Mouse (Mus musculus) heart, adult 2 months (tissue): Measurements from ENCODE around the gene Tirap. TPM values are rescaled to one million over a fixed set of nuclear protein-coding genes. Genes with fewer than 3 reads are reported as not detected.

Experiments
- DNase-seq, 2 experiments: peaks; one replicate each; pipeline ENCODE4 v3.0.0; 2021
- H3K27ac ChIP-seq: fragments of 200-600 bp; 2 replicates; pipeline ENCODE4 v1.8.1; 2022
- H3K27me3 ChIP-seq: fragments of 200-500 bp; 2 replicates; pipeline ENCODE4 v1.6.1; 2012; ENCODE audit warnings: mild to moderate bottlenecking, low read length, inconsistent platforms, mixed read lengths; ENCODE audit not compliant: control insufficient read depth, insufficient read depth
- H3K36me3 ChIP-seq: fragments of 200-500 bp; 2 replicates; pipeline ENCODE4 v1.6.1; 2012; ENCODE audit warnings: low read length, inconsistent platforms; ENCODE audit not compliant: control insufficient read depth, insufficient read depth
- H3K4me1 ChIP-seq: fragments of 200-500 bp; 2 replicates; pipeline ENCODE4 v1.6.1; 2011; ENCODE audit warnings: low read length; ENCODE audit not compliant: control insufficient read depth, insufficient read depth
- H3K4me3 ChIP-seq: fragments of 200-600 bp; 2 replicates; pipeline ENCODE4 v1.8.1; 2022
- H3K79me2 ChIP-seq: fragments of 200-500 bp; replicated peaks from 2 replicates; pipeline ENCODE4 v1.6.1; 2012; ENCODE audit warnings: mild to moderate bottlenecking, inconsistent platforms, low read length, moderate library complexity, mixed read lengths; ENCODE audit not compliant: control insufficient read depth, insufficient read depth
- H3K9ac ChIP-seq: fragments of 200-500 bp; 2 replicates; pipeline ENCODE4 v1.6.1; 2012; ENCODE audit warnings: low read depth, mild to moderate bottlenecking, control low read depth, inconsistent platforms, low read length, mixed read lengths
- CTCF ChIP-seq: fragments of 200-600 bp; IDR thresholded peaks from 2 replicates; pipeline ENCODE4 v1.8.1; 2022; ENCODE audit warnings: antibody characterized with exemption, mild to moderate bottlenecking, moderate library complexity
- EP300 ChIP-seq: fragments of 200-500 bp; IDR thresholded peaks from 2 replicates; pipeline ENCODE4 v1.6.1; 2011; ENCODE audit warnings: low read depth, low read length, control low read depth; ENCODE audit not compliant: insufficient read depth
- POLR2A ChIP-seq: fragments of 200-500 bp; IDR thresholded peaks from 2 replicates; pipeline ENCODE4 v1.6.1; 2011; ENCODE audit warnings: mild to moderate bottlenecking, low read depth, low read length, control low read depth; ENCODE audit not compliant: insufficient read depth
- WGBS: fragments of 180-500 bp; shearing (Covaris S2); methylation state at CpG from one replicate; pipeline ENCODE4 v1.1.7; 2018; 5-methylcytosine and 5-hydroxymethylcytosine counted together
- intact Hi-C: fragments of 180-260 bp; cut with DNase I; formaldehyde crosslinking; loops from one replicate; pipeline ENCODE4 v1.15.1; 2025
- polyA plus RNA-seq: library from polyadenylated mRNA; depleted of rRNA; stranded (reverse); fragments of >200 nt; gene quantifications from 2 replicates; pipeline ENCODE4 v1.2.3, GENCODE M21; 2012
- total RNA-seq, 2 experiments: library from RNA; stranded (reverse); gene quantifications; 2 replicates each; pipeline ENCODE4 v1.2.3; 2021

Gene Tirap
- total and polyA plus RNA-seq, 3 experiments = 4.9 to 9.5 (median 6.5) TPM

- 89% methylated on average over 1 of the region's 1 CpGs for WGBS
- no peak overlapping the region for H3K27ac ChIP-seq
- no peaks in the 10 kb centered on the region; the same call in 1 of the 2 replicates for H3K4me1 ChIP-seq
- H3K9ac ChIP-seq = no peak overlapping the region
- H3K79me2 ChIP-seq = no peaks in the 10 kb centered on the region
- no peaks in the 10 kb centered on the region for H3K27me3 ChIP-seq
- H3K4me3 ChIP-seq = no peak overlapping the region
- no peak for DNase-seq
- TF ChIP-seq CTCF (no peak), EP300 (no peak), POLR2A (no peak)
- intact Hi-C loops = no loop called here
- peaks cover 9% of the 10 kb centered on the region for H3K36me3 ChIP-seq
Measured at GRCm38 (mm10) chr9:35238371-35238770, 38.3 kb upstream of the Tirap start.

- 65% methylated on average over 3 of the region's 3 CpGs for WGBS
- intact Hi-C loops = no loop called here
Measured at GRCm38 (mm10) chr9:35235996-35236395, 35.9 kb upstream of the Tirap start.

GRCm38 (mm10) chr9:35228671-35229070, 28.6 kb upstream of the Tirap start:
- H3K4me1 ChIP-seq = no peaks in the 10 kb centered on the region

More at GRCm38 (mm10) chr9:35235996-35236395, 35.9 kb upstream of the Tirap start:
- Histone ChIP-seq H3K36me3 (peaks cover 9% of the 10 kb centered on the region), H3K27me3 (no peaks in the 10 kb centered on the region), H3K4me1 (no peaks in the 10 kb centered on the region; the same call in 1 of the 2 replicates), H3K27ac (no peak overlapping the region), H3K79me2 (no peaks in the 10 kb centered on the region), H3K9ac (no peak overlapping the region), H3K4me3 (no peak overlapping the region)
- no peak for DNase-seq
- TF ChIP-seq POLR2A (no peak), EP300 (no peak), CTCF (no peak)

GRCm38 (mm10) chr9:35223466-35223865, 23.4 kb upstream of the Tirap start:
- intact Hi-C loops = no loop called here
- no peak overlapping the region for H3K4me3 ChIP-seq
- peaks cover 6% of the 10 kb centered on the region for H3K36me3 ChIP-seq
- H3K27ac ChIP-seq = no peak overlapping the region
- H3K27me3 ChIP-seq = no peaks in the 10 kb centered on the region
- TF ChIP-seq EP300 (no peak), POLR2A (no peak), CTCF (no peak)
- WGBS = 93% methylated on average over 3 of the region's 3 CpGs
- DNase-seq = no peak
- no peak overlapping the region for H3K9ac ChIP-seq
- no peaks in the 10 kb centered on the region for H3K79me2 ChIP-seq
- H3K4me1 ChIP-seq = no peaks in the 10 kb centered on the region

More at GRCm38 (mm10) chr9:35228671-35229070, 28.6 kb upstream of the Tirap start:
- H3K9ac ChIP-seq = no peak overlapping the region
- H3K79me2 ChIP-seq = no peaks in the 10 kb centered on the region
- H3K27me3 ChIP-seq = no peaks in the 10 kb centered on the region
- H3K4me3 ChIP-seq = no peak overlapping the region
- 88% methylated on average over 3 of the region's 3 CpGs for WGBS
- TF ChIP-seq CTCF (no peak), POLR2A (no peak), EP300 (no peak)
- no peak overlapping the region for H3K27ac ChIP-seq
- no peaks in the 10 kb centered on the region for H3K36me3 ChIP-seq
- DNase-seq = no peak
- intact Hi-C loops = no loop called here

- TF ChIP-seq CTCF (no peak), POLR2A (0 out of 2 replicates have a peak, but pooled peaks have one; percentile 13)
- peaks cover 15% of the 10 kb centered on the region for H3K36me3 ChIP-seq
- peaks cover 2% of the 10 kb centered on the region for H3K4me1 ChIP-seq
- WGBS = 39% methylated on average over 1 of the region's 1 CpGs
- no peak overlapping the region for H3K9ac ChIP-seq
- peak overlapping the region; percentile 74 for H3K27ac ChIP-seq
- H3K79me2 ChIP-seq = no peaks in the 10 kb centered on the region
- no peaks in the 10 kb centered on the region for H3K27me3 ChIP-seq
- no peak for DNase-seq
- H3K4me3 ChIP-seq = no peak overlapping the region
- intact Hi-C loops = no loop called here
Measured at GRCm38 (mm10) chr9:35217963-35218362, 17.9 kb upstream of the Tirap start.

GRCm38 (mm10) chr9:35211573-35212511, 11.8 kb upstream of the Tirap start:
- no peaks in the 10 kb centered on the region for H3K79me2 ChIP-seq
- DNase-seq = no peak
- H3K27me3 ChIP-seq = no peaks in the 10 kb centered on the region
- H3K36me3 ChIP-seq = no peaks in the 10 kb centered on the region; the same call in none of the 2 replicates
- H3K27ac ChIP-seq = peak overlapping the region; percentile 95
- H3K4me3 ChIP-seq = peak overlapping the region; percentile 93
- intact Hi-C loops = loop anchor here (5.0 kb wide), 2 partner anchors 35 to 55 kb away; partner anchors contain the start of genes Dcps, Fam118b and Rpusd4
- peaks cover 2% of the 10 kb centered on the region for H3K4me1 ChIP-seq
- no peak for TF ChIP-seq EP300
- TF ChIP-seq POLR2A = no peak
- no peak for TF ChIP-seq CTCF
- H3K9ac ChIP-seq = peak overlapping the region; percentile 93
- WGBS = 18% methylated on average over 26 of the region's 26 CpGs
